Mouse (Mus musculus) thymus, adult 2 months (tissue): ENCODE measurements around the gene Cdk5rap2. TPM values are rescaled to one million over a fixed set of nuclear protein-coding genes. Genes with fewer than 3 reads are reported as not detected.

Experiments used
- DNase-seq: peaks from one replicate; pipeline ENCODE4 v3.0.0; 2021
- H3K27ac ChIP-seq: fragments of 200-500 bp; 2 replicates; pipeline ENCODE4 v1.5.1; 2012; ENCODE audit warnings: low read length, control low read depth; ENCODE audit not compliant: control insufficient read depth, insufficient read depth
- H3K27me3 ChIP-seq: fragments of 200-500 bp; 2 replicates; pipeline ENCODE4 v1.6.1; 2012; ENCODE audit warnings: mild to moderate bottlenecking, low read length, moderate library complexity, mixed read lengths; ENCODE audit not compliant: control insufficient read depth, insufficient read depth
- H3K36me3 ChIP-seq: fragments of 200-500 bp; 2 replicates; pipeline ENCODE4 v1.6.1; 2012; ENCODE audit warnings: mild to moderate bottlenecking, low read length, moderate library complexity; ENCODE audit not compliant: control insufficient read depth, insufficient read depth
- H3K4me1 ChIP-seq: fragments of 200-500 bp; replicated peaks from 2 replicates; pipeline ENCODE4 v1.6.1; 2012; ENCODE audit warnings: low read length; ENCODE audit not compliant: control insufficient read depth, insufficient read depth
- H3K4me3 ChIP-seq: fragments of 200-500 bp; 2 replicates; pipeline ENCODE4 v1.5.1; 2012; ENCODE audit warnings: mild to moderate bottlenecking, low read length, control low read depth, moderate library complexity; ENCODE audit not compliant: control insufficient read depth, insufficient read depth
- CTCF ChIP-seq: fragments of 200-500 bp; IDR thresholded peaks from 2 replicates; pipeline ENCODE4 v1.5.1; 2012; ENCODE audit warnings: mild to moderate bottlenecking, control low read depth, low read length, moderate library complexity, borderline replicate concordance; ENCODE audit not compliant: control insufficient read depth, poor library complexity, insufficient read depth; ENCODE audit errors: extremely low read depth
- POLR2A ChIP-seq: fragments of 200-500 bp; IDR thresholded peaks from 2 replicates; pipeline ENCODE4 v1.6.1; 2012; ENCODE audit warnings: mild to moderate bottlenecking, low read length, control low read depth, moderate library complexity; ENCODE audit not compliant: control insufficient read depth, poor library complexity, insufficient read depth; ENCODE audit errors: extremely low read depth
- WGBS: fragments of 180-500 bp; shearing (Covaris S2); methylation state at CpG from one replicate; pipeline ENCODE4 v1.1.7; 2018; 5-methylcytosine and 5-hydroxymethylcytosine counted together
- polyA plus RNA-seq: library from polyadenylated mRNA; depleted of rRNA; stranded (reverse); fragments of >200 nt; gene quantifications from 2 replicates; pipeline ENCODE4 v1.2.3, GENCODE M21; 2012

Gene Cdk5rap2
- polyA plus RNA-seq, 1 experiment: 13.3 TPM

GRCm38 (mm10) chr4:70278057-70278456, 132.2 kb downstream of the Cdk5rap2 start:
- Histone ChIP-seq H3K36me3 (peaks cover 4% of the 10 kb centered on the region; the same call in 1 of the 2 replicates), H3K4me1 (no peaks in the 10 kb centered on the region), H3K27me3 (no peaks in the 10 kb centered on the region), H3K27ac (no peak overlapping the region), H3K4me3 (no peak overlapping the region)
- TF ChIP-seq CTCF (no peak), POLR2A (no peak)
- DNase-seq: no peak
- 96% methylated on average over 3 of the region's 3 CpGs for WGBS

- H3K4me3 ChIP-seq: no peak overlapping the region
- H3K36me3 ChIP-seq: peaks cover 5% of the 10 kb centered on the region; the same call in 1 of the 2 replicates
- no peak overlapping the region for H3K27ac ChIP-seq
- DNase-seq: no peak
- 99% methylated on average over 4 of the region's 4 CpGs for WGBS
- no peak for TF ChIP-seq CTCF
- no peak for TF ChIP-seq POLR2A
- H3K4me1 ChIP-seq: no peaks in the 10 kb centered on the region
- no peaks in the 10 kb centered on the region for H3K27me3 ChIP-seq
Observed at GRCm38 (mm10) chr4:70272943-70273342, 137.3 kb downstream of the Cdk5rap2 start.

GRCm38 (mm10) chr4:70272527-70272926, 137.7 kb downstream of the Cdk5rap2 start:
- no peaks in the 10 kb centered on the region for H3K27me3 ChIP-seq
- peaks cover 5% of the 10 kb centered on the region; the same call in 1 of the 2 replicates for H3K36me3 ChIP-seq
- WGBS: 95% methylated on average over 4 of the region's 4 CpGs
- H3K4me3 ChIP-seq: no peak overlapping the region
- H3K4me1 ChIP-seq: no peaks in the 10 kb centered on the region
- DNase-seq: no peak
- no peak overlapping the region for H3K27ac ChIP-seq
- TF ChIP-seq POLR2A: no peak
- no peak for TF ChIP-seq CTCF

- no peaks in the 10 kb centered on the region for H3K4me1 ChIP-seq
Observed at GRCm38 (mm10) chr4:70267213-70267906, 142.9 kb downstream of the Cdk5rap2 start.

GRCm38 (mm10) chr4:70265248-70265647, 145.0 kb downstream of the Cdk5rap2 start:
- peaks cover 22% of the 10 kb centered on the region for H3K36me3 ChIP-seq
- no peak overlapping the region for H3K4me3 ChIP-seq
- WGBS: 66% methylated on average over 6 of the region's 6 CpGs
- no peaks in the 10 kb centered on the region for H3K27me3 ChIP-seq
- H3K4me1 ChIP-seq: no peaks in the 10 kb centered on the region
- TF ChIP-seq CTCF (peak; percentile 75; the same call in 1 of the 2 replicates), POLR2A (no peak)
- DNase-seq: peak; percentile 58
- H3K27ac ChIP-seq: no peak overlapping the region

More at GRCm38 (mm10) chr4:70267213-70267906, 142.9 kb downstream of the Cdk5rap2 start:
- 95% methylated on average over 2 of the region's 2 CpGs for WGBS
- Histone ChIP-seq H3K36me3 (peaks cover 21% of the 10 kb centered on the region), H3K27me3 (no peaks in the 10 kb centered on the region), H3K27ac (no peak overlapping the region), H3K4me3 (no peak overlapping the region)
- TF ChIP-seq POLR2A: no peak
- no peak for DNase-seq

GRCm38 (mm10) chr4:70262850-70263249, 147.4 kb downstream of the Cdk5rap2 start:
- Histone ChIP-seq H3K27me3 (no peaks in the 10 kb centered on the region), H3K4me3 (no peak overlapping the region), H3K36me3 (peaks cover 21% of the 10 kb centered on the region), H3K27ac (no peak overlapping the region), H3K4me1 (no peaks in the 10 kb centered on the region)
- TF ChIP-seq CTCF (no peak), POLR2A (no peak)
- no peak for DNase-seq
- 79% methylated on average over 5 of the region's 5 CpGs for WGBS
